Mouse (Mus musculus) heart, adult 9 months (tissue): Measurements from ENCODE around the gene Rap1b.

Source experiments
- DNase-seq, 2 experiments: peaks; one replicate each; pipeline ENCODE4 v3.0.0; 2022; ENCODE audit warnings: low spot score in 2 of 2

The Rap1b gene

GRCm38 (mm10) chr10:117818600-117818999, 27.2 kb downstream of the Rap1b start:
- DNase-seq = no peak

DNA sequence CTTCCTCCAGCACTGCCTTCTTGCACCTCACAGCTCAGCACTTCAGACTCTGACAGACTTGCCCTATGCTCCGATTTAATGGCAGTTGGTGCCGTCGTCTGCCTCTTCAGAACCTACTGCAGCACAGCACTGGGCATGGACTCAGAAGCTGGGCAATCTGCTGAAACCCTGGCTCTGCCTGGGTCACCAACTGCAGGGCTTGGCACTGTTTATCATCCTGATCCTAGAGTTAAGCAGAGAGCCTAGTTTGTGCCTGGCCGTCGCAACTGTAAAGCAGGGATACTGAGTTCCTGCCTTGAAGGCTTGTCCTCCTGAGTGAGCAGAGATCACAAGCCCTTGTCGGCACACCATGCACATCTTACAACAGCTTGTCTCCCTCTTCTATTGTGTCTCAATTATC, 29.1 kb downstream of the Rap1b start:
- DNase-seq = no peak

GRCm38 (mm10) chr10:117812501-117812900, 33.3 kb downstream of the Rap1b start:
- DNase-seq = no peak

DNA sequence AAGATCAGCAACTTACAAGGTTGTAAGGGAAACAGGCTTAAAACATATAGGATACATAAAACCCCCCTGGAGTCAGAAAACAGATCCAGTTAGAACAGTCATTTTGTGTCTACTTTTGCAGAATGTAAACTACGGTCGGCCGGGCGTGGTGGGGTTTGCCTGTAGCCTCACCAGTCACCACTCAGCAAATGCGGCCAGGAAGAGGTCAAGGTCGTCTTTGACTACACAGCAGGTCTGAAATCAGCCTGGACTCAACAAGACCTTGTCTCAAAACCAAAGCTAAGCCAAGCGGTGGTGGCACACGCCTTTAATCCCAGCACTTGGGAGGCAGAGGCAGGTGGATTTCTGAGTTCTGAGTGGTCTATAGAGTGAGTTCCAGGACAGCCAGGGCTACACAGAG, 34.3 kb downstream of the Rap1b start:
- no peak for DNase-seq

DNA sequence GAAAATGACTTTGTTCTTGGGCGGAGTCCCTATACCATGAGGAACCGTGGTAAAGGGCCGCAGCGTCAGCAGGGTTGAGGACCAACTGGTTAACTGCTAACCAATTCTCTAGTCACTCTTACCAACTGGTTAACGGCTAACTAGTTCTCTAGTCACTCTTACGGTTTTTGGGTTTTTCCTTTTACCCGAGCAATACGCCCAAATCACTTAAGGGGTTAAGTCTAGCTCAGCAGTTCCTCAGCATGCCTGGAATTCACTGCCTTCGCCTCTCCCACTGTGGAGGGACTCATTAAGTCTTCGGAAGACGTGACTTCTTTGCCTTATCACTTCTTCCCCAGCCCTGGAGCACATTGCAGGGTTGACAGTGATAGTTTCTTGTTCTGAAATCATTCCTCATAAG, 35.3 kb downstream of the Rap1b start:
- no peak for DNase-seq

DNA sequence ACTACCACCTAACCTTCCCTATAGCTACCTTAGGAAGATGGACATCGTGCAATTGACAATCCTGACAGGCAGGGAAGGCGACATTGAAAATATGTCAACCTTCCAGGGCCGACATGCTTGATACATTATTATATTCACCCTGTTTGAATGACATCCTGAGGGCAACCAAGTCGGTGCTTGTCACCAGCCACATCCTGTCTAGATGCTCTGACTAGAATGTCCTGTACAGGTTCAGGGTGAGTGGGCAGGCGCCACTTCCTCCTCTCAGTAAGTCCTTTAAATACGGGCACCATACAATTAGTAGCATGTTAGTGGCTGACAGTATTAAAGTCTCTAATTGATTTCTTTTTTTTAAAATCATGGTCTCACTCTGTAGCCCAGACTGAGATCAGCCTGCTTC, 37.8 kb downstream of the Rap1b start:
- DNase-seq = no peak

GRCm38 (mm10) chr10:117805919-117806318, 39.9 kb downstream of the Rap1b start:
- no peak for DNase-seq

GRCm38 (mm10) chr10:117803870-117804850, 41.7 kb downstream of the Rap1b start:
- DNase-seq = no peak

- DNase-seq = no peak
Observed at GRCm38 (mm10) chr10:117801886-117802285, 43.9 kb downstream of the Rap1b start.

GRCm38 (mm10) chr10:117799806-117800205, 46.0 kb downstream of the Rap1b start:
- DNase-seq = no peak

DNA sequence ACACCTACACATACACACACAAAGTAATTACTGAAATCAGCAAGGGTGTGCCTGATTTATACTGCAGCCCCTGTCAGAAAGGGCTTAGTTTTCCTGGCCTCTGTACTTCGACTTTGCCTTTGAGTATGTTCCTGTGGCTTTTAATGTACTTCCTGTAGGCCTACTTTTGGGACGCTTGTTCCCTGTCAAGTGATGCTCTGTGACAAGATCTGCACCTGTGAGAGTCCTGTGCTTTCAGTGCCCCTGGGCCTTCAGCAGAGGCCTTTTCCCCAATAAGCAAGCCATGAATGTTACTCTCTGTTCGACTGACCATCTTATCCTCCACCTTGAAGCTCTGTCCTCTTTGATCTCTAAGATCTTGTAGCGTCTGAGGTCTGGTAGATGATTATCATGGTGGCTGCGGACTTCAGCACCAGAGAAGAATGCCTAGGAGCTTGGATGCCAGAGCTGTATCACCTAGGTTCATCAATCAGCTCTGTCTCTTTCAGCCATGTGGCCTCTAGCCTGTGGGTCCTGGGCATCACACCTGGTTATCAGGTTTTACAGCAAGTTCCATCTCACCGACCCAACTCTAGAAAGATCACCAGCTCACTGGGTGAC, 47.3 kb downstream of the Rap1b start:
- no peak for DNase-seq

- no peak for DNase-seq
Observed at GRCm38 (mm10) chr10:117797684-117798083, 48.2 kb downstream of the Rap1b start.

DNA sequence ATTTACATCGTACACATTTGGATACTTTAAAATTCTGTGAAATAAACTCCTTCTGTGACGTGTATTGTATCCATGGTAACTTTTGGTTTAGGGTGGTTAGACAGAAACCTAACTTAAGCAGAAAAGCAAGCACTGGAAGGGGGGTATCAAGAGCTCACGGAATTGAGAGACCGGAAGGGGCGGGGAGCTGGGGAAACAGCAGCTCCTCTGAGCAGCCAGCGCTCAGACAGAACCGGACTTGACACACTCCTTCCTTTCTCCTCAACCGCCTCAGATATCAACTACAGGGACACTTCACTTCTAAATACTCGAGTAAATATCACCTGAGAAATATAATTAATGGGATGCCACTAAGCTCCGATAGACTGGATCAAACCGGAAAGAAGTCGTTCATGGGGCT, 48.7 kb downstream of the Rap1b start:
- DNase-seq = no peak

DNA sequence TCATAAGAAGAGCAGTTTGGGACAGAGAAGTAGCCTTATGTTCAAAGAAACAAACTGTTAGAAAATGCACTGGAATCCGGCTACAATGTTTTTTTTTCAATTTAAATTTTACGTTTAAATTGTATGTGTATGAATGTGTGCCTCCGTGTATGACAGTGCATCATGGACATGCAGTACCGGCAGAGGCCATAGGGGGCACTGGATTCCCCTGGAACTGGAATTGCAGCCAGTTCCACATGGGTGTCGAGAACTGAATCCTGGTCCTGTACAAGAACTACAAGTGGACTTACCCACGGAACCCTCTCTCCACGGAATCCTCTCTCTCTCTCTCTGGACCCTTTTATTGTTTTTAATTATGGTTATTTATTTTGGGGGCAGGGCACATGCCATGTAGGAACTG, 49.7 kb downstream of the Rap1b start:
- no peak for DNase-seq

DNA sequence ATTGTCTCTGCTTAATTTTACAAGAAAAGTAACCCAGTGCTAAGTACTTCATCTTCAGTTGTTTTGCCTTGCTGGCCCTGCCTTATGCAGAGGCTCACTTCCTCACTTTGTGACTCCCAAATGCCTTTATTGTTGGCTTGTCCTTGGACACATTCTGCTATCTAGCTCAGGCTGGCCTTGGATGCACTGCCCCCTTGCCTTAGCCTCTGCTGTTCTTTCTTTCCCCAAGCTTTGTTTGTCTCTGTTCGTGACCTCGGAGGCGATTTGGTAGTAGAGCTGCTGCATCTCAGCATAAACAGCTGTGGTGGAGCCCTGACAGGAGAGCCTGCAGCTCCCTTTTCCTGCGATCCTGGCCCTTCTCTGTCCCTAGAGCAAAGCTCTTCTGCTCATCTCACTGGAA, 50.6 kb downstream of the Rap1b start:
- no peak for DNase-seq

DNA sequence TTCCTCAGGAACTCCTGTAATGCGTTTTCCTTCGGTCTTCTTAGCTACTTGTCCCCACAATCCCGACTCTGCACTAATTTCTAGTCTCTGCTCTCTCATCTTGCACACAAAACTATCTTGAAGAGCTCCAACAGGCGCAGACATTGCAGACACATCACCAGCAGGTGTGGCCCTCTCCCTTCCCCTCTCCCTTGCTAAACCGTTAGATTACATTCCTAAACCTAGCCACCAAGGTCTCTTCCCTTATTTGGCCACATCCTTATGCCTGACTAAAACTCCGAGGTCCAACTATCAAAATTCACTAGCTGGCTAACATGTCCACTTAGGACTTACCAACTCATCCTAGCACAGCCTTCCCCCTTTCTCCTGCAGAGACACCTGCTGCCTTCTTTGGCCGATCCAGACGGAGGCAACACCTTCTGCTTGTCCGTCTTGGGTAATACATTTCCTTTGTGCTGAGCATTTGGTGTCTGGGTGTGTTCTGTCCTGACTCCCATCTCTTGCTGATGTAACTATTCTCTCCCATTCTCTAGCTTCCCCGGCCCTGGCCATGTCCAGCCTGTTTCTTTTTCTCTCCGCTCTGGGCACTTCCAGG, 52.3 kb downstream of the Rap1b start:
- DNase-seq = no peak

DNA sequence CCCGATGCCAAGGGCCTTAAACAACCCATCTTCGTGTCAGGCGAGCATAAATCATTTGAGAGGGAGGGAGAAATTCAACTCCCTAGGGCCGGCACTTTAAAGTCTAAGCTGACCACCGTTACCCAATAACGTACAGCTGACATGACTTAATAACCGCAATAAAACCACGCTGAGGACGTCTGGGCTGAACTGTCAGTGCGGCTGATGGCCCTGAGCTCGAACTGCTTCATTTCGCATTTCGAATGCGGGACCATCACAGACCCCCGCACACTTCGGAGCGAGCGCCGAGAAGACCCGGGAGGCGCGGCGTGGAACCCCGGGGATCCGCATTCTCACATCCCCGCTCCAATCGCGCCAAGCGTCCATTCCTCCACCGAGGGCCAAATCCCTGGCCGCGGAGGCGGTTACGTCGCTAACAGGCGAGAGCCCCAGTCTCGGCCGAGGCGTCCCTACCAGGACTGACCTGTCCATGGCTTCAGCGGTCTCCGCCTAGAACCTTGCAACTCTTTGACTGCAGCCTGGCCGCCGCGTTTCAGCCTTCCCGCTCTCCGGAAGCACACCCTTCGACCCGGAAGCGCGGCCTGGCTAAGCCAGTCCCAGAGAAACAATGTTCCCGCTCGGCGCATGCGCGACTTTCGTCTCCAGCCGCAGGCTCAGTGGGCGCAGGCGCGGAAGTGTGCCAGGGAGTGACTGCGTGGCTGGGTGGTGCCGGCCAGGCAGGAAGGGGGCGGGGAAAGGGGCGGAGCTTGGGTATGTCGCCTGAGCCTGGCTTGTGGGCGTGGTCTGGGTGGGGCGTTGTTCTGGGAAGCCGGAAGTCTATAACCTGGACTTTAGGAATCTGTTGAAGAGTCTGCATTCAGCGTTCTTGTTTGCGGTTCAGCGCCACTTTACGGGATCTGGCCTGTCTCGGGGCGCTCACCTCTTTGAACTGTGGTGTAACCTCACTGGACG, 53.4 kb downstream of the Rap1b start, which contains the start of gene Nup107:
Gene Nup107 (minus strand): TSS at position 565 of the 951 bp plus-strand sequence.
- DNase-seq = peak; percentile 100

- DNase-seq = no peak
Observed at GRCm38 (mm10) chr10:117791171-117791470, 54.7 kb downstream of the Rap1b start.

DNA sequence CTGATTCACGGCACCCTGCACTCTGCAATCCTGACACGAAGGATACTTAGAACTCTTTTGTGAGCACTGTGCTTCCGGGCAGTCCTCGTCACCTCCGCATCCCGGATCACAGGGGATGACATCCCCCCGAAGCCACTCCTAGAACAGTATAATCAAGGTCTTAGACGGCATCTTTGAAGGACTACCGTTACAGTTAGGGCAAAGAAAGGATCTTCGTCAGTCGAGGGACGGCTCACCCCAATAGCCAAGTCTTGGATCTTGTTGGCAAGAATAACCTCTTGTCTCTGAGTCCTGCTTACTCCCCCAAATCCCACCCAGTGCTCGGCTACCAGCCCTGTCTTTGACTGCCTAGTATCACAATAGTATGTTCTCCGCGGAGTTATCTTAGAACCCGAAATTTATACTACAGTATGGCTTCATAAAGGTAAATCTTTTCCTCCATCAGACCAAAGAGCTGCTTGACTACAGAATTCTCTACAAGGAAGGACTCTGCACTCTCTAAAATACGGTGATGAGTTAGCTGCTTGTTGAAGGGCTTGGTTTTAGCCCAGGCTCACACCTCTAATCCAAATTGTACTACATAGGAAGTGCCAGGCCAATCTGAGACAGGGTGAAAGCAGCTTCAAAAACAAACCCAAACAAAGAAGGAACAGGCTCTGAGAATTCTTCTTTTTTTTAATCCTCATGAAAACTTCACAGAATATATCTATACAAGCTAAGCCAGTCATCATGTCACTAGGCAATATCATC, 55.2 kb downstream of the Rap1b start:
- DNase-seq = no peak

- DNase-seq = no peak
Observed at GRCm38 (mm10) chr10:117790011-117790410, 55.8 kb downstream of the Rap1b start.

DNA sequence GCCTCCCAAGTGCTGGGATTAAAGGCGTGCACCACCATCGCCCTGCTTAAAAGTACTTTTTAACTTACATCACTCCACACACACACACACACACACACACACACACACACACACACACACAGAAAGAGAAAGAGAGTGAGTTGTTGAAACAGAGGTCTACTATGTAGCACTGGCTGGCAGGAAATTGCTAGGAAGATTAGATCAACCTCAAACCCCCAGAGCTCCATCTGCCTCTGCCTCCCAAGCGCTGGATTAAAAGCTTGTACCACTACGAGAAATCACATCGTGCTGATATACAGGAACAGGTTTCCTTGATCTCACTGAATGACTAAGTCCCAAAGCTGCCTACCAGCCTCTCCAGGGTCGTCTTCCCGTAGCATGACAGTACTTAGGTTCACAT, 61.2 kb downstream of the Rap1b start:
- DNase-seq = no peak
